ENCODE assay signal across 9 mouse cellular contexts in genomic region chr19:38981966-38982365, GRCm38 (mm10). TPM values are rescaled to one million over a fixed set of nuclear protein-coding genes. Genes with fewer than 3 reads are reported as not detected.
DNase-seq lines count a peak whose midpoint lies in the region; ATAC-seq and TF ChIP-seq lines count a peak whose summit lies in the region.
"Had no signal": no experiment of that assay in that cellular context is flagged by ENCODE, and none has a peak within 500 bp of the region (broad histone marks: within the 10 kb centered on the region; RNA-seq: fewer than 3 reads in every experiment).

No protein-coding gene starts in this region.

- WGBS in midbrain, embryonic 11.5 days: 0% methylated on average over 1 of the region's 1 CpGs
- 0% methylated on average over 1 of the region's 1 CpGs for WGBS in midbrain, embryonic 13.5 days
- 0% methylated on average over 1 of the region's 1 CpGs for whole genome bisulfite sequencing in kidney, postnatal 0 days
- WGBS in liver, embryonic 13.5 days (ENCODE audit: insufficient replicate concordance): 0% methylated on average over 1 of the region's 1 CpGs

- no peak overlapping the region for H3K4me2 ChIP-seq in midbrain, embryonic 11.5 days
- no peak overlapping the region for H3K4me2 ChIP-seq in midbrain, embryonic 13.5 days (replicated peaks)
- H3K4me2 ChIP-seq in kidney, postnatal 0 days (ENCODE audit: low read length): no peak overlapping the region
- H3K4me2 ChIP-seq in liver, embryonic 13.5 days: no peak overlapping the region

- H3K36me3 ChIP-seq in midbrain, embryonic 11.5 days (ENCODE audit: control insufficient read depth, insufficient read depth, low read length): no peaks in the 10 kb centered on the region
- no peaks in the 10 kb centered on the region for H3K36me3 ChIP-seq in midbrain, embryonic 13.5 days
- no peaks in the 10 kb centered on the region for H3K36me3 ChIP-seq in kidney, postnatal 0 days (ENCODE audit: insufficient read depth, low read length)
- no peaks in the 10 kb centered on the region for H3K36me3 ChIP-seq in liver, embryonic 13.5 days

- no peaks in the 10 kb centered on the region for H3K9me3 ChIP-seq in midbrain, embryonic 11.5 days (ENCODE audit: control insufficient read depth, low read length)
- H3K9me3 ChIP-seq in midbrain, embryonic 13.5 days: no peaks in the 10 kb centered on the region
- no peaks in the 10 kb centered on the region for H3K9me3 ChIP-seq in kidney, postnatal 0 days (replicated peaks; ENCODE audit: low read length)
- no peaks in the 10 kb centered on the region for H3K9me3 ChIP-seq in liver, embryonic 13.5 days (replicated peaks)

- H3K4me3 ChIP-seq in midbrain, embryonic 11.5 days (ENCODE audit: low read depth, low read length): no peak overlapping the region
- H3K4me3 ChIP-seq in midbrain, embryonic 13.5 days (replicated peaks): no peak overlapping the region
- H3K4me3 ChIP-seq in kidney, postnatal 0 days (replicated peaks; ENCODE audit: low read depth, low read length): no peak overlapping the region
- no peak overlapping the region for H3K4me3 ChIP-seq in liver, embryonic 13.5 days (replicated peaks)
- H3K4me3 ChIP-seq: erythroblast, embryonic 14.5 days had no signal

- H3K9ac ChIP-seq in midbrain, embryonic 11.5 days (ENCODE audit: low read length): no peak overlapping the region
- no peak overlapping the region for H3K9ac ChIP-seq in midbrain, embryonic 13.5 days (replicated peaks)
- no peak overlapping the region for H3K9ac ChIP-seq in kidney, postnatal 0 days (ENCODE audit: low read depth, low read length)
- no peak overlapping the region for H3K9ac ChIP-seq in liver, embryonic 13.5 days

- TF ChIP-seq CTCF in kidney, postnatal 0 days (IDR thresholded peaks at IDR 0.05; ENCODE audit: low read depth): peak; percentile 92

- H3K27ac ChIP-seq in midbrain, embryonic 11.5 days (ENCODE audit: low read depth, low read length): no peak overlapping the region
- H3K27ac ChIP-seq in midbrain, embryonic 13.5 days: no peak overlapping the region
- no peak overlapping the region for H3K27ac ChIP-seq in kidney, postnatal 0 days
- H3K27ac ChIP-seq in liver, embryonic 13.5 days: no peak overlapping the region

- H3K27me3 ChIP-seq in midbrain, embryonic 11.5 days (ENCODE audit: control insufficient read depth, insufficient read depth, low read length): no peaks in the 10 kb centered on the region
- no peaks in the 10 kb centered on the region for H3K27me3 ChIP-seq in midbrain, embryonic 13.5 days
- H3K27me3 ChIP-seq in kidney, postnatal 0 days (ENCODE audit: insufficient read depth, low read length): no peaks in the 10 kb centered on the region
- no peaks in the 10 kb centered on the region for H3K27me3 ChIP-seq in liver, embryonic 13.5 days

- no peaks in the 10 kb centered on the region for H3K4me1 ChIP-seq in midbrain, embryonic 11.5 days (ENCODE audit: control insufficient read depth, insufficient read depth, low read length)
- H3K4me1 ChIP-seq in midbrain, embryonic 13.5 days (replicated peaks): no peaks in the 10 kb centered on the region
- no peaks in the 10 kb centered on the region for H3K4me1 ChIP-seq in kidney, postnatal 0 days (replicated peaks; ENCODE audit: insufficient read depth, low read length)
- H3K4me1 ChIP-seq in liver, embryonic 13.5 days (replicated peaks): no peaks in the 10 kb centered on the region

- peak; percentile 92 for DNase-seq in midbrain, embryonic 11.5 days (ENCODE audit: low spot score, missing footprints)
- DNase-seq in c-Kit-positive CD71-positive TER-119-positive erythroid progenitor cells, embryonic 14.5 days (ENCODE audit: low spot score): peak; percentile 53
- DNase-seq in kidney, postnatal 0 days (ENCODE audit: low spot score): peak; percentile 71
- DNase-seq in liver, embryonic 13.5 days: peak; percentile 17
- DNase-seq in retina, postnatal 1 day: peak; percentile 70
- peak; percentile 12 to 38 for DNase-seq in urinary bladder, adult 18-20 months (ENCODE audit: low spot score in 2 of 2)

- no peak for ATAC-seq in midbrain, embryonic 11.5 days (ENCODE audit: low FRiP score)
- no peak for ATAC-seq in midbrain, embryonic 13.5 days
- ATAC-seq in frontal cortex, adult (ENCODE audit: low TSS enrichment): peak; percentile 65; the same call in 1 of the 2 replicates
- ATAC-seq in kidney, postnatal 0 days (replicated peaks; ENCODE audit: low FRiP score, low read depth): no peak
- no peak for ATAC-seq in liver, embryonic 13.5 days (ENCODE audit: low read depth)

RNA-seq across cellular contexts. Expression of gene Cyp2c55, which starts 24.9 kb away (rescaled TPM):
- 0.15 TPM in 1 of 2 replicates, not detected in the other for polyA plus RNA-seq in midbrain, embryonic 11.5 days (2014; fragmentation: Nextera tagmentation; extraction: Ambion mirVana)
- not detected in 2 replicates for polyA plus RNA-seq in midbrain, embryonic 13.5 days (2015; fragmentation: Nextera tagmentation; extraction: Ambion mirVana)
- polyA plus RNA-seq in kidney, postnatal 0 days (2015; fragmentation: Nextera tagmentation; extraction: Ambion mirVana): 0.09 TPM in 1 of 2 replicates, not detected in the other
- not detected in 2 replicates for polyA plus RNA-seq in liver, embryonic 13.5 days (2015; fragmentation: Nextera tagmentation; extraction: Ambion mirVana)
- polyA plus RNA-seq: erythroblast, embryonic 14.5 days had no signal

RNA-seq across cellular contexts. Expression of gene Hells, which starts 51.3 kb away (rescaled TPM):
- 94.3 and 95.7 TPM in 2 replicates for polyA plus RNA-seq in midbrain, embryonic 11.5 days (2014; fragmentation: Nextera tagmentation; extraction: Ambion mirVana)
- polyA plus RNA-seq in midbrain, embryonic 13.5 days (2015; fragmentation: Nextera tagmentation; extraction: Ambion mirVana): 18.4 and 22.6 TPM in 2 replicates
- polyA plus RNA-seq in kidney, postnatal 0 days (2015; fragmentation: Nextera tagmentation; extraction: Ambion mirVana): 30.8 and 33.8 TPM in 2 replicates
- polyA plus RNA-seq in liver, embryonic 13.5 days (2015; fragmentation: Nextera tagmentation; extraction: Ambion mirVana): 33.0 and 52.0 TPM in 2 replicates

Comparison
In these comparisons a context has a peak if more than half of its experiments do, and no peak if none do; other contexts are left out.
1. DNase-seq: peak in every context shown above with its lines; median percentile 92 in midbrain, embryonic 11.5 days; 71 in kidney, postnatal 0 days; 70 in retina, postnatal 1 day; 53 in c-Kit-positive CD71-positive TER-119-positive erythroid progenitor cells, embryonic 14.5 days; 25 in urinary bladder, adult 18-20 months; 17 in liver, embryonic 13.5 days.